In the genomic region with DNA sequence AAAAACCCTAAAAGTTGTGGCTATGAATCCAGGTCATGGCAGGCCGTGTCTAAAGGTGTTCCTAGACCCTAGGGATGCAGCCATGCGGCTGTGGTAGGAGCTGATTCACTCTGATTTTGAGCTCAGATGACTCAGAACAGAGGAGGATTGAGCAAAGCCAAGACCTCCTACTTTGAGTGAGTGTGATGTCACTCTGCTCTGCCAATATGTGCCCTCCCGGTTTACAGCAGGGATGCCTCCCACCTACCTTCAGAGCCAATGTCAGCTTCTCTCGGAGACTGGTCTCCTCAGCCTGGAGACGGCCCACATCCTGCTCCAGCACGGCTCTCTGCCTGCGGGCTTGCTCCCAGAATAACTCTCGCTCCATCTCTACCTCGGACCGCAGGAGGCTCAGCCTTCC, we compare ENCODE assay signal across 20 mouse cellular contexts. TPM values are rescaled to one million over a fixed set of nuclear protein-coding genes. Genes with fewer than 3 reads are reported as not detected.
DNase-seq lines count a peak whose midpoint lies in the region; ATAC-seq lines count a peak whose summit lies in the region.
"Had no signal": no experiment of that assay in that cellular context is flagged by ENCODE, and none has a peak within 500 bp of the region (broad histone marks: within the 10 kb centered on the region; RNA-seq: fewer than 3 reads in every experiment).

No protein-coding gene starts in this region.

- DNase-seq in layer of hippocampus, adult 11-12 months (ENCODE audit: low spot score) = peak; percentile 17
- no peak for DNase-seq in layer of hippocampus, postnatal 25 days (ENCODE audit: extremely low spot score in 1 of 2, low spot score in 1 of 2)
- peak; percentile 55 for DNase-seq in Muller cell, postnatal 12 days (ENCODE audit: inconsistent ontology term)
- DNase-seq in frontal cortex, postnatal 36 days (ENCODE audit: low spot score in 2 of 2) = peak; percentile 35 to 42
- peak; percentile 6 to 25 for DNase-seq in left cerebral cortex, postnatal 14 days (ENCODE audit: low spot score in 2 of 2)
- no peak for DNase-seq in gastrocnemius, postnatal 25 days
- DNase-seq: cerebellum, adult 18-20 months; heart, adult 18-20 months; kidney, postnatal 10 days; lung, postnatal 14 days; spleen, adult 18-20 months; thymus, postnatal 25 days had no signal

- no peak overlapping the region for H3K4me2 ChIP-seq in kidney, embryonic 14.5 days (replicated peaks; ENCODE audit: low read depth, low read length)
- H3K4me2 ChIP-seq: embryonic facial prominence, embryonic 12.5 days; hindbrain, embryonic 12.5 days; intestine, embryonic 15.5 days; limb, embryonic 12.5 days; neural tube, embryonic 12.5 days; stomach, embryonic 15.5 days had no signal

- H3K9me3 ChIP-seq in kidney, embryonic 14.5 days (ENCODE audit: control insufficient read depth, low read length) = no peaks in the 10 kb centered on the region
- H3K9me3 ChIP-seq: embryonic facial prominence, embryonic 12.5 days; hindbrain, embryonic 12.5 days; intestine, embryonic 15.5 days; limb, embryonic 12.5 days; neural tube, embryonic 12.5 days; stomach, embryonic 15.5 days had no signal

- no peak overlapping the region for H3K9ac ChIP-seq in kidney, embryonic 14.5 days (ENCODE audit: low read depth, low read length)
- H3K9ac ChIP-seq: embryonic facial prominence, embryonic 12.5 days; hindbrain, embryonic 12.5 days; intestine, embryonic 15.5 days; limb, embryonic 12.5 days; liver, embryonic 14.5 days; neural tube, embryonic 12.5 days; stomach, embryonic 15.5 days had no signal

- H3K4me3 ChIP-seq in kidney, embryonic 14.5 days (ENCODE audit: low read length) = no peak overlapping the region
- H3K4me3 ChIP-seq: embryonic facial prominence, embryonic 12.5 days; hindbrain, embryonic 12.5 days; intestine, embryonic 15.5 days; limb, embryonic 12.5 days; neural tube, embryonic 12.5 days; stomach, embryonic 15.5 days had no signal

- no peak overlapping the region for H3K27ac ChIP-seq in kidney, embryonic 14.5 days (ENCODE audit: low read depth, low read length)
- H3K27ac ChIP-seq: embryonic facial prominence, embryonic 12.5 days; hindbrain, embryonic 12.5 days; intestine, embryonic 15.5 days; limb, embryonic 12.5 days; liver, embryonic 14.5 days; neural tube, embryonic 12.5 days; stomach, embryonic 15.5 days had no signal

- peaks cover 35% of the 10 kb centered on the region; the same call in 1 of the 2 replicates for H3K36me3 ChIP-seq in kidney, embryonic 14.5 days (ENCODE audit: control insufficient read depth, insufficient read depth, low read length)

- no peak for ATAC-seq in kidney, embryonic 14.5 days (ENCODE audit: low FRiP score, low TSS enrichment)
- ATAC-seq: intestine, embryonic 15.5 days had no signal

- intact Hi-C loops in left cerebral cortex, postnatal 14 days (cut with DNase I) = no loop called here

- H3K27me3 ChIP-seq in kidney, embryonic 14.5 days (ENCODE audit: control insufficient read depth, insufficient read depth, low read length) = no peaks in the 10 kb centered on the region
- H3K27me3 ChIP-seq: embryonic facial prominence, embryonic 12.5 days; hindbrain, embryonic 12.5 days; intestine, embryonic 15.5 days; limb, embryonic 12.5 days; neural tube, embryonic 12.5 days; stomach, embryonic 15.5 days had no signal

- H3K4me1 ChIP-seq in kidney, embryonic 14.5 days (ENCODE audit: control insufficient read depth, insufficient read depth, low read length) = no peaks in the 10 kb centered on the region
- H3K4me1 ChIP-seq: embryonic facial prominence, embryonic 12.5 days; hindbrain, embryonic 12.5 days; intestine, embryonic 15.5 days; limb, embryonic 12.5 days; neural tube, embryonic 12.5 days; stomach, embryonic 15.5 days had no signal

- 92% methylated on average over 10 of the region's 10 CpGs for WGBS in kidney, embryonic 14.5 days

RNA-seq across cellular contexts. Expression of a gene that starts 54.3 kb away (rescaled TPM):
- 1 to 10 TPM; 2.7 to 2.9 TPM for total RNA-seq in layer of hippocampus, postnatal 25 days (2021)
- total RNA-seq in left cerebral cortex, postnatal 14 days (2021) = 1 to 10 TPM; 1.5 to 2.1 TPM
- 1 to 10 TPM; 1.6 to 2.3 TPM for total RNA-seq in gastrocnemius, postnatal 25 days (2021)
- 62.8 and 77.8 TPM in 2 replicates for polyA plus RNA-seq in kidney, embryonic 14.5 days (2014; fragmentation: Nextera tagmentation; extraction: Ambion mirVana)

RNA-seq across cellular contexts. Expression of a gene that starts 55.0 kb away (rescaled TPM):
- total RNA-seq in layer of hippocampus, postnatal 25 days (2021) = 100 to 1,000 TPM; 296 to 326 TPM
- total RNA-seq in left cerebral cortex, postnatal 14 days (2021) = 100 to 1,000 TPM; 241 to 246 TPM
- 10 to 100 TPM; 24.7 to 24.8 TPM for total RNA-seq in gastrocnemius, postnatal 25 days (2021)
- 46.7 and 72.0 TPM in 2 replicates for polyA plus RNA-seq in kidney, embryonic 14.5 days (2014; fragmentation: Nextera tagmentation; extraction: Ambion mirVana)

Comparison
In these comparisons a context has a peak if more than half of its experiments do, and no peak if none do; other contexts are left out.
1. DNase-seq: peak in layer of hippocampus, adult 11-12 months (single experiment), Muller cell, postnatal 12 days (single experiment), frontal cortex, postnatal 36 days (2 of 2) and left cerebral cortex, postnatal 14 days (2 of 2); none in layer of hippocampus, postnatal 25 days (0 of 2) and gastrocnemius, postnatal 25 days (single experiment).
2. RNA of a gene that starts 55.0 kb away (total RNA-seq): 296 to 326 TPM in layer of hippocampus, postnatal 25 days and 241 to 246 TPM in left cerebral cortex, postnatal 14 days; 24.7 to 24.8 TPM in gastrocnemius, postnatal 25 days; every median in the first group is over 4 times any median in the second.